27 mouse cellular contexts compared by ENCODE assay signal in genomic region chr5:47426040-47426439, GRCm38 (mm10).
"Had no signal": no experiment of that assay in that cellular context is flagged by ENCODE, and none has a peak within 500 bp of the region (broad histone marks: within the 10 kb centered on the region; RNA-seq: fewer than 3 reads in every experiment).

No protein-coding gene starts in this region.

- ATAC-seq: forebrain, embryonic 13.5 days; forebrain, embryonic 14.5 days; forebrain, embryonic 15.5 days; forebrain, embryonic 16.5 days; forebrain, postnatal 0 days had no signal

- H3K27me3 ChIP-seq: embryonic facial prominence, embryonic 12.5 days; embryonic facial prominence, embryonic 13.5 days; embryonic facial prominence, embryonic 15.5 days; forebrain, embryonic 12.5 days; forebrain, embryonic 13.5 days; forebrain, embryonic 15.5 days had no signal

- H3K36me3 ChIP-seq: embryonic facial prominence, embryonic 10.5 days; embryonic facial prominence, embryonic 12.5 days; embryonic facial prominence, embryonic 13.5 days; embryonic facial prominence, embryonic 15.5 days; forebrain, embryonic 10.5 days; forebrain, embryonic 12.5 days; forebrain, embryonic 15.5 days had no signal

- H3K4me2 ChIP-seq: embryonic facial prominence, embryonic 12.5 days; embryonic facial prominence, embryonic 13.5 days; embryonic facial prominence, embryonic 15.5 days; forebrain, embryonic 12.5 days; forebrain, embryonic 13.5 days; forebrain, embryonic 15.5 days had no signal

- H3K27ac ChIP-seq: embryonic facial prominence, embryonic 10.5 days; embryonic facial prominence, embryonic 12.5 days; embryonic facial prominence, embryonic 13.5 days; embryonic facial prominence, embryonic 15.5 days; forebrain, embryonic 10.5 days; forebrain, embryonic 12.5 days; forebrain, embryonic 13.5 days; forebrain, embryonic 15.5 days; gastrocnemius, adult 2 months had no signal

- DNase-seq: cerebellum, adult 18-20 months; cerebellum, adult 2 months; cerebellum, adult 8-10 months; cerebellum, adult 9-10 months; cerebellum, adult 9-11 months; cerebellum, postnatal 10 days; cerebellum, postnatal 14 days; cerebellum, postnatal 25 days; cerebellum, postnatal 36 days; embryo, embryonic 11 days; forebrain, postnatal 0 days; gastrocnemius, postnatal 10 days; gastrocnemius, postnatal 14 days; gastrocnemius, postnatal 25 days; gastrocnemius, postnatal 36 days had no signal

- H3K9me3 ChIP-seq: embryonic facial prominence, embryonic 10.5 days; embryonic facial prominence, embryonic 12.5 days; embryonic facial prominence, embryonic 13.5 days; embryonic facial prominence, embryonic 15.5 days; forebrain, embryonic 10.5 days; forebrain, embryonic 12.5 days; forebrain, embryonic 13.5 days; forebrain, embryonic 15.5 days had no signal

- H3K4me1 ChIP-seq: embryonic facial prominence, embryonic 15.5 days; forebrain, embryonic 12.5 days; forebrain, embryonic 13.5 days; forebrain, embryonic 15.5 days had no signal

- H3K9ac ChIP-seq: embryonic facial prominence, embryonic 12.5 days; embryonic facial prominence, embryonic 13.5 days; embryonic facial prominence, embryonic 15.5 days; forebrain, embryonic 12.5 days; forebrain, embryonic 13.5 days; forebrain, embryonic 15.5 days; forebrain, postnatal 0 days had no signal

- H3K4me3 ChIP-seq: embryonic facial prominence, embryonic 10.5 days; embryonic facial prominence, embryonic 12.5 days; embryonic facial prominence, embryonic 13.5 days; embryonic facial prominence, embryonic 15.5 days; erythroblast, embryonic 14.5 days; forebrain, embryonic 10.5 days; forebrain, embryonic 12.5 days; forebrain, embryonic 13.5 days; forebrain, embryonic 15.5 days; gastrocnemius, adult 2 months had no signal
